Mouse (Mus musculus): ENCODE measurements around the gene Rfc3. TPM values are rescaled to one million over a fixed set of nuclear protein-coding genes. Genes with fewer than 3 reads are reported as not detected.
"Not testable (repeated sequence)": the region's sequence is repeated elsewhere in the genome, so short reads cannot be mapped to it uniquely, and the experiment has no call there.

The Rfc3 gene
- total RNA-seq (2021): 10 to 100 TPM in 1 of 2 experiments, 1 to 10 TPM in 1; 6.1 to 10.1 TPM

GRCm38 (mm10) chr5:151650700-151651410, at the start of gene Rfc3:
TSS of gene Rfc3 (minus strand) at chr5:151651242.
- DNase-seq (ENCODE audit: extremely low spot score in 1 of 2, low spot score in 1 of 2): peak; percentile 86 to 94

DNA sequence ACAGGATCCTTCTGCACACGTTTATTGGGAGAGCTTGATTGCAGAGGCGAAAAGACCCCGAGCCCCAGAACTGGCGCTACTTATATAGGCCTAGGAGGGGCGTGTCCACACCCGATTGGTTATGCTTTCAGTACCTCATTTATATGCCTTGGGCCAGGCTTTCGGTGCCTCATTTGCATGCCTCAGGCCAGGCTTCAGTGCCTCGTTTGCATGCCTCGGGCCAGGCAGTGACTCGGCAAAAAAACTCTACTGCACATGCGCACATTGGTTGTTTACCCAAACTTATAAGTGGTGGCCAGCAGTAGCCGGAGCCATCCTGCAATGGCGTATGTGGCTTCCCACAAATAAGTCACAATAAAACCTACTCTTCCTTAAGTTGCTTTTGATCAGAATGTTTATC, 42.6 kb upstream of the Rfc3 start:
- not testable (repeated sequence) for DNase-seq (ENCODE audit: extremely low spot score in 1 of 2, low spot score in 1 of 2)

DNA sequence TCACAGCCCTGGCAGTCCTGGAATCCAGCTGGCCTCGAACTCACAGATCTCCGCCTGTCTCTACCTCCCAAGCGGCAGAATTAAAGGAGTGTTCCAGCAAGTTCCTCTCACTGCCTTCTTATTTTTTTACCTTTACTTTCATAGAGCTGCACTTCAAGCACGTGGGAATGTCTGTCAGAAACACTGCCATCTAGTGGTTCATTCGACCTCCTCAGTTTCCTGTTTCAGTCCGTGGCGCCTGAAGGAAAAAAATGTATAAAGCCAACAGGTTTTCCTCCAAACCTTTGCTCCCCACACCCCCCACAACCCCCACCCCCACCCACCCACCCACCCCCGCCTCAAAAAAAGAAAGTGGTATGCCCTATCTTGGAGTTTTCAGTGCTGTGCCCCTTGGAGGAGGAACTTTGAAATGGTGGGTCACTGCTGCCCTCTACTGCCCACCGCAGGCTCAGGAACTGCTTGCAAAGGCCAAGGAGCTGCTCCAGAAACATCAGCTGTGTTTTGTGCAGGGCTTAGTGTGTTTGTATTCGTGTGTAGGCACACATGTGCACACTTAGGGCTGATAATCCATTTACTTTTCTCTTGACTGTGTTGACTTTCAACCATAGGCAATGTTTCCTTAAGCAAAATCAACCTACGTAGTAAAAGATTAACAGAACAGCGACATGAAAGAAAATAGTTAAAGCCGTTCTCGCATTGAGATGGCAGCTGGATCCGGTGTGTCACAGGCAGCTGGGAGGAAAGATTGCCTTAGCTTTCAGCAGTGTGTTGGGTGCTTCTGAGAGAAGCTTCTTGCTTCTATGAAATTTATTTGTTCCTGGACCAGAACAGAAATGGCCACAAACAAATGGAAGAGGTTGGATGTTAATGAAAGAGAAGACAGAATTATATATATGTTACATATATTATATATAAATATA, 35.8 kb upstream of the Rfc3 start:
- peak; percentile 56 to 78 for DNase-seq (ENCODE audit: extremely low spot score in 1 of 2, low spot score in 1 of 2)

GRCm38 (mm10) chr5:151662207-151662606, 11.2 kb upstream of the Rfc3 start:
- no peak for DNase-seq (ENCODE audit: extremely low spot score in 1 of 2, low spot score in 1 of 2)

DNA sequence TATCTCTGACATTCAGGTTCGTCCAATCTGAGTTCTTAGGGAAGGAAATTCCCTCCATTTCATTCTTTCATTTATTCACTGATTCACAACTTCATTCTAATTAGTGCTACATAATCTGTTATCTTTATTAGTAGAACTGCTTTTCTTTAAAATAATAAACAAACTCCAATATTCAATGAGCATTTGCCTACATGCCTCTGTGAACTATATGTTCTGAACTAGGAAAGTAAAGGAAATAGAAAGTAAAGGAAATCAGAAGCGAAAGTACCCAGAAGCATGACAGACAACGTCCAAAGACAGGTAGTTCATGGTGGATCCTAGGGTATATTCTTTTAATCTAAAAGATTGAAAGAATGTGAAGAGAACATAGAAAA, 356 bp upstream of the Rfc3 start:
- no peak for DNase-seq (ENCODE audit: extremely low spot score in 1 of 2, low spot score in 1 of 2)

DNA sequence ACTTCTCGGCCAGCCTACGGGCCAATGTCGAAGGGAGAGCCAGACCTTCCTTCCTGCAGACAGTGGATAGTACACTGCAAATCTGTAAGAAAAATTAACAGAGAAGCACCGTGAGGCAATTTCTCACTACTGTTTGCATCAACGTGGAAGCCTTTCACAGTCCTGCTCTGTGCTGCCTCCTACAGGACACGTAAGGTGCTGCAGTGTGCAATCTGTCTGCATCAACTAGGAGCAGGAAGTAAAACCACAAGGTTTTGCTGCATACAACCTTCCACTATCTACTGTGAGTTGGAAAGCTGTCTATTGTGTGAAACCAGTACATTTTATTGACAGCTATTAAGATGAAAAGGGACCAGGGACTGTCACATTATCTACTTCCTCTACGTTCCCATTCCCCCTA, 6.2 kb downstream of the Rfc3 start:
- DNase-seq (ENCODE audit: extremely low spot score in 1 of 2, low spot score in 1 of 2): no peak

GRCm38 (mm10) chr5:151642867-151643266, 8.2 kb downstream of the Rfc3 start:
- DNase-seq (ENCODE audit: extremely low spot score in 1 of 2, low spot score in 1 of 2): no peak

DNA sequence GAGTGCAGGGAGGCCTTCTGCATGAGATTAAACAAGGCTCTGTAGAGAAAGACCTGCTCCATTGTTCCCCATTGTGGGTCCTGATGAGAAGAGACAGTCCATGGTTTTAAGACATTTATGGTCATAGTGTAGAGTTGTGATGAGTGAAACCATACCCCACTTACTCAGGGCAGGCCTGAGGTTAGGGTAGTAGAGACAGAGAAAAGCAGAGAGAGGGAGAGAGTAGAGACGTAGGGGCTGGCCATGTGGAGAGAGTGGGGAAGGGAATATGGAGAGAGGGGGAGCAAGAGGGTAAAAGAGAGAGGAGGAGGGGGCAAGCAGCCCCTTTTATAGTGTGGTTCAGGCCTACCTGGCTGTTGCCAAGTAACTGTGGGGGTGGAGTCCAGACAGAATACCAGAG, 8.9 kb downstream of the Rfc3 start:
- DNase-seq (ENCODE audit: extremely low spot score in 1 of 2, low spot score in 1 of 2): no peak

GRCm38 (mm10) chr5:151605921-151606320, 45.1 kb downstream of the Rfc3 start, which contains the start of gene Vmn2r18:
TSS of gene Vmn2r18 (minus strand) at chr5:151606021.
- DNase-seq (ENCODE audit: extremely low spot score in 1 of 2, low spot score in 1 of 2): no peak

- no peak for DNase-seq (ENCODE audit: extremely low spot score in 1 of 2, low spot score in 1 of 2)
Observed at GRCm38 (mm10) chr5:151601696-151602095, 49.3 kb downstream of the Rfc3 start.

Other genes starting within 250 kb of the Rfc3 start
- gene Gm42906, start 223.1 kb downstream of the Rfc3 start, total RNA-seq (2021): not detected
- not detected for gene Vmn2r18, start 45.2 kb downstream of the Rfc3 start, total RNA-seq (2021)